Mouse (Mus musculus) kidney, embryonic 15.5 days (tissue): Measurements from ENCODE around the gene Katnbl1. TPM values are rescaled to one million over a fixed set of nuclear protein-coding genes. Genes with fewer than 3 reads are reported as not detected.
A peak's percentile ranks its signal among the peaks of the same experiment; 100 is the strongest.

ENCODE experiments used
- ATAC-seq: fragments of 200-750 bp; cut with Nextera tagmentation; replicated peaks from 2 replicates; pipeline ENCODE4 v1.8.0; 2017; ENCODE audit warnings: moderate TSS enrichment; ENCODE audit not compliant: low FRiP score
- H3K27ac ChIP-seq: fragments of 300-500 bp; sonication (generic); 2 replicates; pipeline ENCODE4 v1.5.1; 2015; ENCODE audit warnings: mild to moderate bottlenecking, inconsistent platforms
- H3K27me3 ChIP-seq: fragments of 300-500 bp; sonication (generic); 2 replicates; pipeline ENCODE4 v1.6.1; 2015; ENCODE audit warnings: inconsistent platforms
- H3K36me3 ChIP-seq: fragments of 300-500 bp; sonication (generic); 2 replicates; pipeline ENCODE4 v1.6.1; 2015; ENCODE audit warnings: inconsistent platforms
- H3K4me1 ChIP-seq: fragments of 300-500 bp; sonication (generic); 2 replicates; pipeline ENCODE4 v1.6.1; 2015; ENCODE audit warnings: inconsistent platforms
- H3K4me2 ChIP-seq: fragments of 300-500 bp; sonication (generic); 2 replicates; pipeline ENCODE4 v1.6.1; 2015; ENCODE audit warnings: moderate library complexity, mild to moderate bottlenecking, inconsistent platforms
- H3K4me3 ChIP-seq: fragments of 300-500 bp; sonication (generic); replicated peaks from 2 replicates; pipeline ENCODE4 v1.5.1; 2015; ENCODE audit warnings: mild to moderate bottlenecking, inconsistent platforms
- H3K9ac ChIP-seq: fragments of 300-500 bp; sonication (generic); 2 replicates; pipeline ENCODE4 v1.6.1; 2015; ENCODE audit warnings: mild to moderate bottlenecking, inconsistent platforms
- H3K9me3 ChIP-seq: fragments of 300-500 bp; sonication (generic); replicated peaks from 2 replicates; pipeline ENCODE4 v1.6.1; 2016; ENCODE audit warnings: inconsistent platforms
- WGBS: fragments of 180-500 bp; shearing (Covaris S2); methylation state at CpG from one replicate; pipeline ENCODE4 v1.1.7; 2015; ENCODE audit warnings: mixed read lengths; 5-methylcytosine and 5-hydroxymethylcytosine counted together
- polyA plus RNA-seq: library from polyadenylated mRNA; unstranded; fragments of >200 nt; fragmentation: Nextera tagmentation; extraction: Ambion mirVana; gene quantifications from 2 replicates; pipeline ENCODE4 v1.2.1, GENCODE M21; 2015

The Katnbl1 gene
- 38.4 and 42.3 TPM in 2 replicates for polyA plus RNA-seq

- no peaks in the 10 kb centered on the region for H3K36me3 ChIP-seq
- H3K4me1 ChIP-seq = peaks cover 11% of the 10 kb centered on the region; the same call in 1 of the 2 replicates
- peaks cover 7% of the 10 kb centered on the region; the same call in 1 of the 2 replicates for H3K27me3 ChIP-seq
- under 1% methylated on average over 71 of the region's 72 CpGs for WGBS
- H3K9ac ChIP-seq = peak within 1 kb of the TSS; percentile 96
- H3K27ac ChIP-seq = peak within 1 kb of the TSS; percentile 92
- no peaks in the 10 kb centered on the region for H3K9me3 ChIP-seq
- H3K4me2 ChIP-seq = peak within 1 kb of the TSS; percentile 64
- ATAC-seq = peak; percentile 100
- H3K4me3 ChIP-seq = peak within 1 kb of the TSS; percentile 96
Measured at GRCm38 (mm10) chr2:112378973-112379898, at the start of gene Katnbl1. Gene Katnbl1 (plus strand): TSS chr2:112379211.

- no peak overlapping the region for H3K4me2 ChIP-seq
- no peak overlapping the region for H3K9ac ChIP-seq
- H3K9me3 ChIP-seq = no peaks in the 10 kb centered on the region
- H3K27me3 ChIP-seq = no peaks in the 10 kb centered on the region
- H3K4me1 ChIP-seq = no peaks in the 10 kb centered on the region
- peaks cover 23% of the 10 kb centered on the region for H3K36me3 ChIP-seq
- H3K27ac ChIP-seq = no peak overlapping the region
- ATAC-seq = no peak
- H3K4me3 ChIP-seq = no peak overlapping the region
- 59% methylated on average over 4 of the region's 4 CpGs for WGBS
Measured at GRCm38 (mm10) chr2:112332051-112332898, 46.7 kb upstream of the Katnbl1 start.

GRCm38 (mm10) chr2:112337211-112337610 lies 41.8 kb upstream of the Katnbl1 start:
- Histone ChIP-seq H3K4me3 (no peak overlapping the region), H3K4me2 (no peak overlapping the region), H3K4me1 (no peaks in the 10 kb centered on the region), H3K27ac (no peak overlapping the region), H3K27me3 (no peaks in the 10 kb centered on the region), H3K9me3 (no peaks in the 10 kb centered on the region), H3K36me3 (peaks cover 55% of the 10 kb centered on the region), H3K9ac (no peak overlapping the region)
- no peak for ATAC-seq
- WGBS = 96% methylated on average over 6 of the region's 6 CpGs

- no peak for ATAC-seq
- Histone ChIP-seq H3K4me1 (no peaks in the 10 kb centered on the region), H3K9me3 (no peaks in the 10 kb centered on the region), H3K4me3 (no peak overlapping the region), H3K36me3 (peaks cover 61% of the 10 kb centered on the region), H3K27me3 (no peaks in the 10 kb centered on the region), H3K27ac (no peak overlapping the region), H3K9ac (no peak overlapping the region), H3K4me2 (no peak overlapping the region)
- WGBS = 89% methylated on average over 2 of the region's 2 CpGs
Measured at GRCm38 (mm10) chr2:112339736-112340135, 39.3 kb upstream of the Katnbl1 start.

GRCm38 (mm10) chr2:112341117-112341516 lies 37.9 kb upstream of the Katnbl1 start:
- H3K9ac ChIP-seq = no peak overlapping the region
- H3K27ac ChIP-seq = no peak overlapping the region
- no peak overlapping the region for H3K4me2 ChIP-seq
- H3K9me3 ChIP-seq = no peaks in the 10 kb centered on the region
- no peak for ATAC-seq
- peaks cover 59% of the 10 kb centered on the region for H3K36me3 ChIP-seq
- H3K4me3 ChIP-seq = no peak overlapping the region
- H3K27me3 ChIP-seq = no peaks in the 10 kb centered on the region
- WGBS = 57% methylated on average over 3 of the region's 3 CpGs
- H3K4me1 ChIP-seq = no peaks in the 10 kb centered on the region

DNA sequence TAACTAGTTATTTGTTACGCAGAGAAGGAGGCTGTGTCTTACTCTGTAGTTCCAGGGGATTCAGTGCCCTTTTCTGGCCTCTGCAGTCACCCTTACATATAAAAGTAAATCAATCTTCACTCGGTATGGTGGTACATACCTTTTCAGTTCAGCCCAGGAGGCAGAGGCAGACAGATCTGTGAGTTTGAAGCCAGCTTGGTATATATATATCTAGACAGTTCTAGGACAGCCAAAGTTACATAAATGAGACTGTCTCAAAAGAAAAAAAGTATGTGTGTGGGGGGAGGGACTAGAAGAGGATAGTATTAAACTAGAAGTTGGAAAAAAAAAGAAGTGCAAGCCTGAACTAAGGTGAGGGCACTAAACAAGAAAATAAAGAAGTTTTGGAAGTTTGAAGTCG lies 30.8 kb upstream of the Katnbl1 start:
- H3K27me3 ChIP-seq = no peaks in the 10 kb centered on the region

GRCm38 (mm10) chr2:112353685-112354455 lies 25.1 kb upstream of the Katnbl1 start:
- Histone ChIP-seq H3K9me3 (no peaks in the 10 kb centered on the region), H3K27me3 (no peaks in the 10 kb centered on the region), H3K9ac (no peak overlapping the region), H3K4me3 (no peak overlapping the region), H3K4me1 (0 out of 2 replicates have a peak, but pooled peaks cover 8% of the 10 kb centered on the region), H3K4me2 (no peak overlapping the region), H3K27ac (no peak overlapping the region), H3K36me3 (peaks cover 72% of the 10 kb centered on the region)
- WGBS = 43% methylated on average over 7 of the region's 7 CpGs
- peak; percentile 88 for ATAC-seq

More for the DNA sequence above, 30.8 kb upstream of the Katnbl1 start:
- no peak for ATAC-seq
- Histone ChIP-seq H3K4me3 (no peak overlapping the region), H3K9me3 (no peaks in the 10 kb centered on the region), H3K4me2 (no peak overlapping the region), H3K36me3 (peaks cover 60% of the 10 kb centered on the region), H3K27ac (no peak overlapping the region), H3K9ac (no peak overlapping the region), H3K4me1 (no peaks in the 10 kb centered on the region)
- 91% methylated on average over 3 of the region's 3 CpGs for WGBS

GRCm38 (mm10) chr2:112359611-112360010 lies 19.4 kb upstream of the Katnbl1 start:
- Histone ChIP-seq H3K27ac (peak overlapping the region; percentile 28), H3K27me3 (no peaks in the 10 kb centered on the region), H3K9me3 (no peaks in the 10 kb centered on the region), H3K4me3 (no peak overlapping the region), H3K4me1 (0 out of 2 replicates have a peak, but pooled peaks cover 5% of the 10 kb centered on the region), H3K9ac (no peak overlapping the region), H3K4me2 (no peak overlapping the region), H3K36me3 (peaks cover 90% of the 10 kb centered on the region)
- WGBS = 35% methylated on average over 2 of the region's 2 CpGs
- ATAC-seq = no peak; the same call in 1 of the 2 replicates

- H3K27me3 ChIP-seq = no peaks in the 10 kb centered on the region
- H3K9me3 ChIP-seq = no peaks in the 10 kb centered on the region
- WGBS = 58% methylated on average over 12 of the region's 12 CpGs
- ATAC-seq = peak; percentile 81
- 0 out of 2 replicates have a peak, but pooled peaks cover 2% of the 10 kb centered on the region for H3K4me1 ChIP-seq
- H3K4me2 ChIP-seq = no peak overlapping the region
- H3K4me3 ChIP-seq = no peak overlapping the region
- H3K9ac ChIP-seq = no peak overlapping the region
- peaks cover 90% of the 10 kb centered on the region for H3K36me3 ChIP-seq
- peak overlapping the region; percentile 28 for H3K27ac ChIP-seq
Measured at GRCm38 (mm10) chr2:112360012-112360780, 18.8 kb upstream of the Katnbl1 start.

DNA sequence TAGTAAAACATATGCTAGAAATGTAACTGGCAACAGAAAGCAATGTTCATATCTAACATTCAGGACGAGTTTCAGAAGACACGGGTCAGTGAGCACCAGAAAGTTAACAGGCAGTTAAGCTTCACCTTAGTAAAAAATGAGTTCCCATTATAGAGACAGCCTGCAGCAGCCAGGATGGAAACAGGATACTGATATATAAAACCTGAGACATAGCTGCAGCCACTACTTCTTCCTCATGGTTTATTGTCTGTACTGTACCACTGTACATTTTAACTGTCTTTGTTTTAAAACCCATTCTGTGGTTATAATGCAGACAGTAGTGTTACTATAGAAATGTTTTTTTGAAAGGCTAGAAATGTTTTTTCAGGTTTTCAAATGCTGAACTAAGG lies 18.2 kb upstream of the Katnbl1 start:
- peak; percentile 86 for ATAC-seq
- Histone ChIP-seq H3K4me2 (no peak overlapping the region), H3K27ac (peak overlapping the region; percentile 37), H3K36me3 (peaks cover 84% of the 10 kb centered on the region), H3K9me3 (no peaks in the 10 kb centered on the region), H3K4me1 (0 out of 2 replicates have a peak, but pooled peaks cover 2% of the 10 kb centered on the region), H3K27me3 (no peaks in the 10 kb centered on the region), H3K4me3 (no peak overlapping the region), H3K9ac (no peak overlapping the region)
- 44% methylated on average over 2 of the region's 2 CpGs for WGBS

- Histone ChIP-seq H3K4me2 (peak overlapping the region; percentile 73), H3K4me1 (peaks cover 11% of the 10 kb centered on the region), H3K9ac (peak overlapping the region; percentile 73), H3K27me3 (no peaks in the 10 kb centered on the region), H3K27ac (peak overlapping the region; percentile 94; the same call in 1 of the 2 replicates), H3K4me3 (peak overlapping the region; percentile 80), H3K9me3 (no peaks in the 10 kb centered on the region), H3K36me3 (peaks cover 24% of the 10 kb centered on the region)
- peak; percentile 63 for ATAC-seq
- 16% methylated on average over 15 of the region's 15 CpGs for whole genome bisulfite sequencing
Measured at GRCm38 (mm10) chr2:112367222-112367621, 11.8 kb upstream of the Katnbl1 start.
